Mouse (Mus musculus) limb, embryonic 14.5 days (tissue): Measurements from ENCODE around the gene Ddah1. TPM values are rescaled to one million over a fixed set of nuclear protein-coding genes. Genes with fewer than 3 reads are reported as not detected.

Experiments
- ATAC-seq: fragments of 200-750 bp; cut with Nextera tagmentation; 2 replicates; pipeline ENCODE4 v1.8.0; 2017; ENCODE audit warnings: low read depth, moderate number of reproducible peaks, moderate TSS enrichment; ENCODE audit not compliant: low FRiP score
- DNase-seq: peaks from one replicate; pipeline ENCODE4 v3.0.0-alpha.2; 2015; ENCODE audit warnings: low spot score
- H3K27ac ChIP-seq: fragments of 300-500 bp; sonication (generic); replicated peaks from 2 replicates; pipeline ENCODE4 v1.5.1; 2014; ENCODE audit warnings: low read depth, mild to moderate bottlenecking, low read length, moderate library complexity, mixed read lengths
- H3K27me3 ChIP-seq: fragments of 300-500 bp; sonication (generic); 2 replicates; pipeline ENCODE4 v1.6.1; 2014; ENCODE audit warnings: low read length, mixed read lengths; ENCODE audit not compliant: control insufficient read depth, insufficient read depth
- H3K36me3 ChIP-seq: fragments of 300-500 bp; sonication (generic); 2 replicates; pipeline ENCODE4 v1.6.1; 2014; ENCODE audit warnings: mild to moderate bottlenecking, low read length, moderate library complexity, mixed read lengths; ENCODE audit not compliant: control insufficient read depth, insufficient read depth
- H3K4me1 ChIP-seq: fragments of 300-500 bp; sonication (generic); 2 replicates; pipeline ENCODE4 v1.6.1; 2014; ENCODE audit warnings: antibody characterized with exemption, low read length, mixed read lengths; ENCODE audit not compliant: control insufficient read depth, insufficient read depth
- H3K4me2 ChIP-seq: fragments of 300-500 bp; sonication (generic); replicated peaks from 2 replicates; pipeline ENCODE4 v1.6.1; 2014; ENCODE audit warnings: low read depth, mild to moderate bottlenecking, low read length, moderate library complexity; ENCODE audit not compliant: severe bottlenecking
- H3K4me3 ChIP-seq: fragments of 300-500 bp; sonication (generic); replicated peaks from 2 replicates; pipeline ENCODE4 v1.5.1; 2014; ENCODE audit warnings: low read length
- H3K9ac ChIP-seq: fragments of 300-500 bp; sonication (generic); 2 replicates; pipeline ENCODE4 v1.6.1; 2014; ENCODE audit warnings: mild to moderate bottlenecking, low read depth, low read length, moderate library complexity; ENCODE audit not compliant: severe bottlenecking
- H3K9me3 ChIP-seq: fragments of 300-500 bp; sonication (generic); 2 replicates; pipeline ENCODE4 v1.6.1; 2016; ENCODE audit warnings: low read length; ENCODE audit not compliant: control insufficient read depth
- POLR2A ChIP-seq: fragments of 200-500 bp; IDR thresholded peaks from 2 replicates; pipeline ENCODE4 v1.8.0; 2012; ENCODE audit warnings: inconsistent platforms, mild to moderate bottlenecking, moderate library complexity, borderline replicate concordance; ENCODE audit not compliant: insufficient read depth, insufficient read length; ENCODE audit errors: extremely low read depth
- WGBS: fragments of 180-500 bp; shearing (Covaris S2); extraction: QIAGEN DNeasy Blood & Tissue Kit; methylation state at CpG from one replicate; pipeline ENCODE4 v1.1.7; 2014; 5-methylcytosine and 5-hydroxymethylcytosine counted together
- polyA plus RNA-seq, 2 experiments: library from polyadenylated mRNA; depleted of rRNA in 1 of 2; stranded (reverse) in 1 of 2; unstranded in 1 of 2; fragments of >200 nt; fragmentation: Nextera tagmentation in 1 of 2; extraction: Ambion mirVana in 1 of 2; gene quantifications; 2 replicates each; pipeline versions ENCODE4 v1.2.1 to v1.2.3; 2012 to 2014

The Ddah1 gene
- polyA plus RNA-seq, 2 experiments: 32.2 to 48.2 TPM

DNA sequence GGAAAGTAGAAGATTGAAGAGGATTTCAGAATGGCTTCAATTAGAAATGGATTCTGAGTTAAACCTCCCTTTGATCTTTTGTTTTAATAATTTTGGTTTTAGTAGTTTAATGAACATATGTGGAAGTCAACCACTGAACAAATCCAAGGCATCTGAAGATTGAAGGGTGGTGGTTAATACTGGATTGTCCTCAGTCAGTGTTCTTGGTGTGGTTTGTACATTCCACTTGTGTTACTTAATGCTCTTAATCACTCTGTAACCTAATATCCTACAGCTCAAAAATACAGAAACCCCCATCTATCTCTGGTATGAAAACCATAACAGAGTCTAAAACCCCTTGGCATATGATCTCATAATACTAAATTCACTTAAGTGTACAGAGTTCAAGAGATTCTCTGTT is 79.8 kb downstream of the Ddah1 start:
- H3K27me3 ChIP-seq: no peaks in the 10 kb centered on the region
- no peak overlapping the region for H3K9ac ChIP-seq
- no peaks in the 10 kb centered on the region for H3K9me3 ChIP-seq
- H3K4me3 ChIP-seq: no peak overlapping the region
- H3K36me3 ChIP-seq: no peaks in the 10 kb centered on the region
- no peak for DNase-seq
- no peak overlapping the region for H3K27ac ChIP-seq
- H3K4me2 ChIP-seq: no peak overlapping the region
- no peak for ATAC-seq
- peaks cover 8% of the 10 kb centered on the region; the same call in 1 of the 2 replicates for H3K4me1 ChIP-seq
- TF ChIP-seq POLR2A: no peak

DNA sequence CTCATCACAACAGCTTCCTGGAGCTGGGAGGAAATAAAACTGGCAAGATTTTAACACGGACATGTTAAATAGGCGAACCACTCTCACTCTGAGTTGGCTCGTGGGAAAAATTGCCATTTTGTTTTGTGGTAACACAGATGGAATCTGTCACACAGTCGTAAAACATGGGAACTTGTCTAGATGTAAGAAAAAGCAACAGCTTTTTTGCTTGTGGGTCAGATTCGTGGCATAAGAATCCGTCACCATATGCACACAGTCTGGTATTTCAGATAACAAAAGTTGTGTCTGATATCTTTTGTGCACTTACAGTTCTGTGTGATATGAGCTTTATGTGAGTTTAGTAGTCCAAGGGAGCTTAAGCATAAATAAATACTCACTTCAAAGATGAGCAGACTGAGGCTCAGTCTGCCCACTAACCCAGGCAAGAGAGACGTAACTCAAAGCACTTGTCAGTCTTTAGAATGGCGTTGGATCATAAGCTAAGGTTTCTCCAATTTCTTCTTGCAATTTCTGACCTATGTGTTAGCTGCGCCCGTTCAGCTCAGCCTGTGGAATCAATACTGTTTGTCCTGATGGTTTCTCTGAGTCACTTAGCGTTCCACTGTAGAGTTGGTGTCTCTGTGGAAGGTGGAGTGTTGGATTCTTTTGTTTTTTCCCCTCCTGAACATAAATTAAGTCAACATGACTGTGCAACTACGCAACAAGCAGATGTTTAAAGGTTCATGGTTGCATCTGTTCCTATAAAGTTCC is 83.7 kb downstream of the Ddah1 start:
- Histone ChIP-seq H3K27me3 (no peaks in the 10 kb centered on the region), H3K4me3 (no peak overlapping the region), H3K36me3 (no peaks in the 10 kb centered on the region), H3K4me2 (no peak overlapping the region), H3K27ac (no peak overlapping the region), H3K9me3 (no peaks in the 10 kb centered on the region), H3K4me1 (no peaks in the 10 kb centered on the region), H3K9ac (no peak overlapping the region)
- 68% methylated on average over 12 of the region's 12 CpGs for WGBS
- no peak for DNase-seq
- no peak for ATAC-seq
- no peak for TF ChIP-seq POLR2A

DNA sequence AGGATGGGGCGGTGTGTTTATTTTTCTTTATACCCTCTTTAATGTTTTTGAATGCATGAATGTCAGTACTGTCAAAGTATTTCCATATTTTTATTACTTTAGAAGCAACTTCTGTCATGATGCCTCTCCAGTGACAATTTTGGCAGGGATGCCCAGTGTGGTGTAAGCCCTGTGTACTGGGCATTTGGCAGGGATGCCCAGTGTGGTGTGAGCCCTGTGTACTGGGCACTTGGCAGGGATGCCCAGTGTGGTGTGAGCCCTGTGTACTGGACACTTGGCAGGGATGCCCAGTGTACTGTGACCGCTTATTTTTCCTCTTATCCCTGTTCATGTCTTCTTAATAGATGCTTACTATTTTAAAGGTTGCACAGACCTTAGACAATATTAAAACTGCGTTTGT is 85.4 kb downstream of the Ddah1 start:
- H3K9ac ChIP-seq: no peak overlapping the region
- no peak overlapping the region for H3K4me2 ChIP-seq
- no peak overlapping the region for H3K4me3 ChIP-seq
- H3K9me3 ChIP-seq: no peaks in the 10 kb centered on the region
- no peak for TF ChIP-seq POLR2A
- 88% methylated on average over 3 of the region's 3 CpGs for WGBS
- H3K36me3 ChIP-seq: no peaks in the 10 kb centered on the region
- ATAC-seq (no peak), DNase-seq (no peak)
- no peaks in the 10 kb centered on the region for H3K4me1 ChIP-seq
- no peaks in the 10 kb centered on the region for H3K27me3 ChIP-seq
- no peak overlapping the region for H3K27ac ChIP-seq

DNA sequence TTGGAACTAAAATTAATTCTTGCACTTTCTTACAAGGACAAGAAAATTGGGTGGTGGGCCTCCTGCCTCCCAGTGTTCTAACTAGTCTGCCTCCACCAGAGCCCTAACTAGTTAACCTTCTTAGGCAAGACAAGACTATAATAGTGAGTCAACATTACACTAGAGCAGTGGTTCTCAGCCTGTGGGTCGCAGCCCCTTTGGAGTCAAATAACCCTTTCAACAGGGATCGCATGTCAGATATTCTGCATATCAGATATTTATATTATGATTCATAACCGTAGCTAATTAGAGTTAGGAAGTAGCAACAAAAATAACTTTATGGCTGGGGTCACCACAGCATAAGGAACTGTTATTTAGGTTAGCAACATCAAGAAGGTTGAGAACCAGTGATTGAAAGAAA is 86.4 kb downstream of the Ddah1 start:
- DNase-seq (no peak), ATAC-seq (no peak)
- Histone ChIP-seq H3K4me2 (no peak overlapping the region), H3K4me3 (no peak overlapping the region), H3K9me3 (no peaks in the 10 kb centered on the region), H3K4me1 (no peaks in the 10 kb centered on the region), H3K9ac (no peak overlapping the region), H3K27ac (no peak overlapping the region), H3K36me3 (no peaks in the 10 kb centered on the region), H3K27me3 (no peaks in the 10 kb centered on the region)
- WGBS: 73% methylated on average over 3 of the region's 3 CpGs
- TF ChIP-seq POLR2A: no peak

DNA sequence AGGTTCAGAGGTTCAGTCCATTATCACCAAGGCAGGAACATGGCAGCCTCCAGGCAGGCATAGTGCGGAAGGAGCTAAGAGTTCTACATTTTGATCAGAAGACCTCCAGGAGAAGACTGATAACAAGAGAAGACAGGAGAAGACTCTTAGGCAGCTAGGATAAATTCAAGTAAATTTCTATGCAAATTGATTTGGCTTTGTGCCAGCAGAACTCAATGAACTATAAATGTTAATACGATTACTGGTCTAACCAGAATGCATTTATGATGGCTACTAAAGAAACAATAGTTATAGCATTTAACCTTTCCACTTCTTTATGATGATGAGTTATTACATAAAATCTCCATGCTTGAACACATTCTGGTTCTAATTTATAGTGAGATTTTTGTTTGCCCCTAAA is 87.8 kb downstream of the Ddah1 start:
- TF ChIP-seq POLR2A: no peak
- ATAC-seq (no peak), DNase-seq (no peak)
- H3K9me3 ChIP-seq: no peaks in the 10 kb centered on the region
- H3K4me3 ChIP-seq: no peak overlapping the region
- no peak overlapping the region for H3K27ac ChIP-seq
- no peaks in the 10 kb centered on the region for H3K27me3 ChIP-seq
- H3K4me1 ChIP-seq: no peaks in the 10 kb centered on the region
- H3K36me3 ChIP-seq: no peaks in the 10 kb centered on the region
- no peak overlapping the region for H3K4me2 ChIP-seq
- WGBS: 84% methylated on average over 2 of the region's 2 CpGs
- no peak overlapping the region for H3K9ac ChIP-seq
